Comparison of ENCODE assay signal across 15 mouse cellular contexts in genomic region chr5:73502422-73502821, GRCm38 (mm10).
"Had no signal": no experiment of that assay in that cellular context is flagged by ENCODE, and none has a peak within 500 bp of the region (broad histone marks: within the 10 kb centered on the region; RNA-seq: fewer than 3 reads in every experiment).

No protein-coding gene starts in this region.

- H3K4me3 ChIP-seq: kidney, embryonic 15.5 days; left cerebral cortex, adult 2 months; liver, embryonic 13.5 days; lung, embryonic 15.5 days; megakaryocyte, embryonic 14.5 days; midbrain, embryonic 15.5 days; neural tube, embryonic 12.5 days had no signal

- H3K36me3 ChIP-seq: kidney, embryonic 15.5 days; liver, embryonic 13.5 days; lung, embryonic 15.5 days; midbrain, embryonic 15.5 days had no signal

- H3K27ac ChIP-seq: kidney, embryonic 15.5 days; left cerebral cortex, adult 2 months; liver, embryonic 13.5 days; lung, embryonic 15.5 days; macrophage; midbrain, embryonic 15.5 days; neural tube, embryonic 12.5 days had no signal

- H3K4me2 ChIP-seq: kidney, embryonic 15.5 days; liver, embryonic 13.5 days; lung, embryonic 15.5 days; midbrain, embryonic 11.5 days; midbrain, embryonic 15.5 days; neural tube, embryonic 12.5 days had no signal

- H3K27me3 ChIP-seq: kidney, embryonic 15.5 days; liver, embryonic 13.5 days; lung, embryonic 15.5 days; megakaryocyte, embryonic 14.5 days; midbrain, embryonic 15.5 days; neural tube, embryonic 12.5 days had no signal

- H3K9ac ChIP-seq: kidney, embryonic 15.5 days; liver, embryonic 13.5 days; liver, postnatal 0 days; lung, embryonic 15.5 days; midbrain, embryonic 15.5 days; neural tube, embryonic 12.5 days had no signal

- H3K4me1 ChIP-seq: midbrain, embryonic 15.5 days had no signal

- DNase-seq: liver; liver, embryonic 13.5 days; liver, postnatal 0 days; lung, postnatal 14 days; spleen, adult 18-20 months; thymus, adult 18-20 months; thymus, postnatal 14 days had no signal

- H3K9me3 ChIP-seq: kidney, embryonic 15.5 days; liver, embryonic 13.5 days; lung, embryonic 15.5 days; megakaryocyte, embryonic 14.5 days; midbrain, embryonic 15.5 days; neural tube, embryonic 12.5 days had no signal

- ATAC-seq: liver, postnatal 0 days; midbrain, embryonic 15.5 days had no signal
